Mouse (Mus musculus) urinary bladder, postnatal 4 days (tissue): Measurements from ENCODE around the gene Olfr1118.
"Not testable (repeated sequence)": the region's sequence is repeated elsewhere in the genome, so short reads cannot be mapped to it uniquely, and the experiment has no call there.

ENCODE experiments used
- DNase-seq, 2 experiments: peaks; one replicate each; pipeline ENCODE4 v3.0.0; 2021 to 2022; ENCODE audit warnings: low spot score in 2 of 2

Gene Olfr1118

GRCm38 (mm10) chr2:87307281-87307680 lies at the start of gene Olfr1118:
Gene Olfr1118, plus strand, starts transcription at chr2:87307581.
- DNase-seq, result no peak

- DNase-seq, result no peak
Measured at GRCm38 (mm10) chr2:87267234-87267633, 40.1 kb upstream of the Olfr1118 start, which contains the start of gene Olfr1116. Gene Olfr1116, plus strand, starts transcription at chr2:87267534.

- not testable (repeated sequence) for DNase-seq
Measured at GRCm38 (mm10) chr2:87293977-87294376, 13.4 kb upstream of the Olfr1118 start.

- DNase-seq, result no peak
Measured at GRCm38 (mm10) chr2:87354515-87354914, 47.1 kb downstream of the Olfr1118 start, which contains the start of gene Olfr1120. Gene Olfr1120, plus strand, starts transcription at chr2:87354815.

- not testable (repeated sequence) for DNase-seq
Measured at GRCm38 (mm10) chr2:87360121-87360520, 52.7 kb downstream of the Olfr1118 start.
